Mouse (Mus musculus) neural tube, embryonic 14.5 days (tissue): ENCODE measurements at regions not wholly inside any gene's neighbourhood (a gene's known extent, or its start where the extent isn't known, plus 50 kb on each side); places are given as distances from the start of the nearest gene placed in this dataset.

Source experiments
- ATAC-seq: fragments of 200-750 bp; cut with Nextera tagmentation; 2 replicates; pipeline ENCODE4 v1.8.0; 2017; ENCODE audit warnings: low read depth, mild to moderate bottlenecking, moderate TSS enrichment, moderate library complexity
- H3K27ac ChIP-seq: fragments of 300-500 bp; sonication (generic); 2 replicates; pipeline ENCODE4 v1.5.1; 2014; ENCODE audit warnings: low read depth, mild to moderate bottlenecking, control low read depth, low read length, moderate library complexity, mixed read lengths
- H3K27me3 ChIP-seq: fragments of 300-500 bp; sonication (generic); 2 replicates; pipeline ENCODE4 v1.6.1; 2014; ENCODE audit warnings: low read length; ENCODE audit not compliant: control insufficient read depth, insufficient read depth
- H3K36me3 ChIP-seq: fragments of 300-500 bp; sonication (generic); 2 replicates; pipeline ENCODE4 v1.6.1; 2014; ENCODE audit warnings: low read length, mixed read lengths; ENCODE audit not compliant: control insufficient read depth, insufficient read depth
- H3K4me1 ChIP-seq: fragments of 300-500 bp; sonication (generic); 2 replicates; pipeline ENCODE4 v1.6.1; 2014; ENCODE audit warnings: low read length; ENCODE audit not compliant: control insufficient read depth, insufficient read depth
- H3K4me2 ChIP-seq: fragments of 300-500 bp; sonication (generic); 2 replicates; pipeline ENCODE4 v1.6.1; 2014; ENCODE audit warnings: mild to moderate bottlenecking, low read depth, low read length, control low read depth
- H3K4me3 ChIP-seq: fragments of 300-500 bp; sonication (generic); 2 replicates; pipeline ENCODE4 v1.5.1; 2014; ENCODE audit warnings: low read depth, low read length, control low read depth, mixed read lengths
- H3K9ac ChIP-seq: fragments of 300-500 bp; sonication (generic); replicated peaks from 2 replicates; pipeline ENCODE4 v1.6.1; 2014; ENCODE audit warnings: low read depth, mild to moderate bottlenecking, control low read depth, low read length, mixed read lengths
- H3K9me3 ChIP-seq: fragments of 300-500 bp; sonication (generic); 2 replicates; pipeline ENCODE4 v1.6.1; 2016; ENCODE audit warnings: low read length; ENCODE audit not compliant: control insufficient read depth
- WGBS: fragments of 180-500 bp; shearing (Covaris S2); extraction: QIAGEN DNeasy Blood & Tissue Kit; methylation state at CpG from one replicate; pipeline ENCODE4 v1.1.7; 2014; 5-methylcytosine and 5-hydroxymethylcytosine counted together

- H3K27me3 ChIP-seq: no peaks in the 10 kb centered on the region
- H3K36me3 ChIP-seq: no peaks in the 10 kb centered on the region
- H3K4me1 ChIP-seq: no peaks in the 10 kb centered on the region
Observed at GRCm38 (mm10) chr8:103438995-103439717, 653.7 kb upstream of the Cdh11 start.

GRCm38 (mm10) chr8:103441163-103441562 lies 655.7 kb upstream of the Cdh11 start:
- WGBS: 78% methylated on average over 5 of the region's 5 CpGs
- Histone ChIP-seq H3K9me3 (no peaks in the 10 kb centered on the region), H3K4me2 (no peak overlapping the region), H3K27ac (no peak overlapping the region), H3K36me3 (no peaks in the 10 kb centered on the region), H3K4me3 (no peak overlapping the region), H3K4me1 (no peaks in the 10 kb centered on the region), H3K9ac (no peak overlapping the region), H3K27me3 (no peaks in the 10 kb centered on the region)
- ATAC-seq: no peak

More at GRCm38 (mm10) chr8:103438995-103439717, 653.7 kb upstream of the Cdh11 start:
- 89% methylated on average over 6 of the region's 6 CpGs for WGBS
- Histone ChIP-seq H3K27ac (no peak overlapping the region), H3K9me3 (no peaks in the 10 kb centered on the region), H3K4me2 (no peak overlapping the region), H3K4me3 (no peak overlapping the region), H3K9ac (no peak overlapping the region)
- ATAC-seq: no peak

- H3K27ac ChIP-seq: no peak overlapping the region
- no peak overlapping the region for H3K4me3 ChIP-seq
- no peaks in the 10 kb centered on the region for H3K4me1 ChIP-seq
- WGBS: 11% methylated on average over 6 of the region's 6 CpGs
- H3K9me3 ChIP-seq: no peaks in the 10 kb centered on the region
- H3K36me3 ChIP-seq: no peaks in the 10 kb centered on the region
- no peak overlapping the region for H3K4me2 ChIP-seq
- ATAC-seq: peak; percentile 65; the same call in 1 of the 2 replicates
- no peaks in the 10 kb centered on the region for H3K27me3 ChIP-seq
- no peak overlapping the region for H3K9ac ChIP-seq
Observed at GRCm38 (mm10) chr8:103442420-103443125, 657.1 kb upstream of the Cdh11 start.

DNA sequence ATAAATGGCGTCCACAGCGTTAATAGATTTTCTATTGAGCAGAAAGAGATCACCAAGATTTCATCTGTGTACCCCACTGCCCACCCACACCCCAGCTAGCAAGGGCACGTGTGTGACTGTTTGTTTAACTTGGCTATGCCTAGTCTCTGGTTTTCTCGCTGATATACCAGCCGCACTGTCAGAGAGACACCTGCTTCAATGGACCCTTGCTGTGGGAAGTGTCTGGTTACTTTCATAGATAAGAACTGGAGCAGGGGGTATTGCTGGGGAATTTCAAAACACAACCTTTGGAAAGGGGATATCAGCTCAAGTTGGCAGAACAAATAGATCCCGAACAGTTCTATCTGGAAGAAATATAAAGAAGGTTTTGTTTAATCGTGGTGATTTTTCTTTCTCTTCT lies 656.8 kb upstream of the Cdh5 start:
- no peaks in the 10 kb centered on the region for H3K27me3 ChIP-seq
- ATAC-seq: no peak
- H3K4me3 ChIP-seq: no peak overlapping the region
- no peak overlapping the region for H3K9ac ChIP-seq
- H3K36me3 ChIP-seq: no peaks in the 10 kb centered on the region
- no peaks in the 10 kb centered on the region for H3K4me1 ChIP-seq
- H3K27ac ChIP-seq: no peak overlapping the region
- H3K9me3 ChIP-seq: no peaks in the 10 kb centered on the region
- no peak overlapping the region for H3K4me2 ChIP-seq
- 74% methylated on average over 7 of the region's 7 CpGs for WGBS

- 88% methylated on average over 2 of the region's 2 CpGs for WGBS
- Histone ChIP-seq H3K27me3 (no peaks in the 10 kb centered on the region), H3K4me3 (no peak overlapping the region), H3K4me2 (no peak overlapping the region), H3K4me1 (no peaks in the 10 kb centered on the region), H3K36me3 (no peaks in the 10 kb centered on the region), H3K9ac (no peak overlapping the region), H3K27ac (no peak overlapping the region), H3K9me3 (no peaks in the 10 kb centered on the region)
- no peak for ATAC-seq
Observed at GRCm38 (mm10) chr8:103445378-103445777, 656.0 kb upstream of the Cdh5 start.

- H3K9ac ChIP-seq: no peak overlapping the region
- WGBS: 59% methylated on average over 5 of the region's 5 CpGs
- H3K27me3 ChIP-seq: no peaks in the 10 kb centered on the region
- H3K4me1 ChIP-seq: no peaks in the 10 kb centered on the region
- no peak for ATAC-seq
- no peak overlapping the region for H3K4me2 ChIP-seq
- no peak overlapping the region for H3K27ac ChIP-seq
- no peaks in the 10 kb centered on the region for H3K9me3 ChIP-seq
- H3K36me3 ChIP-seq: no peaks in the 10 kb centered on the region
- H3K4me3 ChIP-seq: no peak overlapping the region
Observed at GRCm38 (mm10) chr8:103447916-103448315, 653.5 kb upstream of the Cdh5 start.

DNA sequence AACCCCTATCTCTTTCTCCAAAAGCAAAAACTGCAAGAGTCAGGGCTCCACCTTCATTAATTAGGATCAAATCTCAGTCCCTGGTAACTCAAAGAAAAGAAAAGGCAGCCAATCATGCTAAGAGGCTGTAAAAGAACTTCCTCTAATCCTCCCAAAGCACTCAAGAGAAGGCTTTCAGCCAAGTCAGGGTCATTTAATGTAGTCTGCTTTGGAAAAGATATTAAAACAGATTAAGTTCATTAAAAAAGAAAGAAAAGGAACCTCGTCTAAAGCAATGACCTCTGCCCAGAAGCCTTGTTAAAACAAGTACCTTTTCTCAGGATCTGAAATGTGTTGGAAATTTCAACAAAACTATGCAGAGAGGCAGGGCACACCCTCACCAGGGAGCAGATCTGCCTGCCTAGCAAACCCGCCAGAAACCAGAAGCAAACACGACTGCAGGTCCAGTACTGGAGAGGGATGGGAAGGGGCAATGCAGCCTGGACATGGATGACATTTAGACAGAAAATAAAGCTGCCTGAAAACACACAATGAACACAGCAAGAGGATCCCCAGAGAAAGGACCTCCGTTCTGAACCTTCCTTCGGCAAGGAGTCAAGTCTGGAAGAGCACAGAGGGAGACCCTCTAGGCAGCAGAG lies 649.9 kb upstream of the Cdh5 start:
- 68% methylated on average over 5 of the region's 5 CpGs for WGBS
- no peaks in the 10 kb centered on the region for H3K4me1 ChIP-seq
- ATAC-seq: no peak
- no peak overlapping the region for H3K27ac ChIP-seq
- no peak overlapping the region for H3K9ac ChIP-seq
- H3K9me3 ChIP-seq: no peaks in the 10 kb centered on the region
- no peaks in the 10 kb centered on the region for H3K27me3 ChIP-seq
- no peak overlapping the region for H3K4me2 ChIP-seq
- H3K36me3 ChIP-seq: no peaks in the 10 kb centered on the region
- H3K4me3 ChIP-seq: no peak overlapping the region

- Histone ChIP-seq H3K4me1 (no peaks in the 10 kb centered on the region), H3K9me3 (no peaks in the 10 kb centered on the region), H3K4me2 (no peak overlapping the region), H3K9ac (no peak overlapping the region), H3K4me3 (no peak overlapping the region), H3K27me3 (no peaks in the 10 kb centered on the region), H3K27ac (no peak overlapping the region), H3K36me3 (no peaks in the 10 kb centered on the region)
- no peak for ATAC-seq
- WGBS: 73% methylated on average over 6 of the region's 6 CpGs
Observed at GRCm38 (mm10) chr8:103457176-103457575, 644.2 kb upstream of the Cdh5 start.

- Histone ChIP-seq H3K4me2 (no peak overlapping the region), H3K9ac (no peak overlapping the region), H3K36me3 (no peaks in the 10 kb centered on the region), H3K4me1 (peaks cover 3% of the 10 kb centered on the region; the same call in 1 of the 2 replicates), H3K9me3 (no peaks in the 10 kb centered on the region), H3K27me3 (no peaks in the 10 kb centered on the region), H3K27ac (no peak overlapping the region), H3K4me3 (no peak overlapping the region)
- WGBS: 72% methylated on average over 4 of the region's 4 CpGs
- ATAC-seq: no peak
Observed at GRCm38 (mm10) chr8:103463557-103463956, 637.9 kb upstream of the Cdh5 start.
